Mouse (Mus musculus) G1E (cell line): ENCODE data around the gene Cdkal1.

Experiments used
- CTCF ChIP-seq: IDR thresholded peaks from 2 replicates; pipeline ENCODE4 v1.5.1; 2012; ENCODE audit warnings: low read depth, low read length, inconsistent platforms, mixed read lengths
- GATA1 ChIP-seq: IDR thresholded peaks from 2 replicates; pipeline ENCODE4 v1.6.1; 2012; ENCODE audit warnings: borderline replicate concordance, low read length, inconsistent platforms, mixed read lengths

DNA sequence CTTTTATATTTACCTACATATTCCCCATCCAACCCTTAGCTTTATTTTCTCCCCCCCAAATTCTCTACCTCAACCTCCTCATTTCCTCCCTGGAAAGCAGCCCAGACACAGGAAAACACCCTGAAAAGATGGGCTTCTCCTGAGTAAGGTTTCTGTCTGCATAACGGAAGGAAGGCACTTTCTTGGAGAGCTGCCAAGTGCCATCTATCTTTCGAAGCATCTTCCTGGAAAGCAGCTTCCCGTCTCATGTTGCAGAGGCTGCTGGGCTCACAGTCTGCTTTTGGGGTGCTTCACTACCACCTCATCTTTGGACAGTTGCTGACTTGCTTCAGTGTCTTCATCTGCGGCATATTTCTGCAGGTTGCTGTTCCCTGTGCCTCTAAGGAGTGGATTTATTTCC, 622.8 kb downstream of the Cdkal1 start:
- TF ChIP-seq CTCF = no peak
- no peak for TF ChIP-seq GATA1
